Mouse (Mus musculus) MEL (cell line): ENCODE measurements at regions not wholly inside any gene's neighbourhood (a gene's known extent, or its start where the extent isn't known, plus 50 kb on each side); places are given as distances from the start of the nearest gene placed in this dataset.

ENCODE experiments used
- DNase-seq: peaks from one replicate; pipeline ENCODE4 v3.0.0; 2011; ENCODE audit warnings: low read depth, low spot score
- H3K27ac ChIP-seq: 2 replicates; pipeline ENCODE4 v1.5.1; 2012; ENCODE audit warnings: low read depth, mild to moderate bottlenecking, control low read depth, low read length, moderate library complexity; ENCODE audit not compliant: control insufficient read depth
- H3K27me3 ChIP-seq, 2 experiments: fragments of 150-350 bp in 1 of 2; sonication (generic) in 1 of 2; 2 replicates each; pipeline ENCODE4 v1.6.1; 2012; ENCODE audit warnings: low read length in 2 of 2, mild to moderate bottlenecking in 2 of 2, improper control_type of control experiment in 1 of 2, moderate library complexity in 1 of 2; ENCODE audit not compliant: insufficient read depth in 2 of 2, control insufficient read depth in 1 of 2
- H3K36me3 ChIP-seq, 2 experiments: 2 replicates each; pipeline ENCODE4 v1.6.1; 2012 to 2014; ENCODE audit warnings: low read length in 2 of 2, improper control_type of control experiment in 1 of 2, inconsistent platforms in 1 of 2, mild to moderate bottlenecking in 1 of 2; ENCODE audit not compliant: insufficient read depth in 2 of 2, control insufficient read depth in 1 of 2
- H3K4me1 ChIP-seq, 2 experiments: fragments of 150-350 bp in 1 of 2; sonication (generic) in 1 of 2; 2 replicates each; pipeline ENCODE4 v1.6.1; 2012; ENCODE audit warnings: low read length in 2 of 2, improper control_type of control experiment in 1 of 2, mild to moderate bottlenecking in 1 of 2; ENCODE audit not compliant: insufficient read depth in 2 of 2, control insufficient read depth in 1 of 2
- H3K4me3 ChIP-seq, 2 experiments: fragments of 150-350 bp in 1 of 2; sonication (generic) in 1 of 2; 2 replicates each; pipeline ENCODE4 v1.5.1; 2012; ENCODE audit warnings: low read depth in 2 of 2, low read length in 2 of 2, mild to moderate bottlenecking in 2 of 2, moderate library complexity in 2 of 2, control low read depth in 1 of 2, improper control_type of control experiment in 1 of 2; ENCODE audit not compliant: control insufficient read depth in 1 of 2, insufficient read depth in 1 of 2
- H3K79me2 ChIP-seq: 2 replicates; pipeline ENCODE4 v1.6.1; 2012; ENCODE audit warnings: mild to moderate bottlenecking, low read length, moderate library complexity; ENCODE audit not compliant: control insufficient read depth, poor library complexity, insufficient read depth
- H3K9ac ChIP-seq: 2 replicates; pipeline ENCODE4 v1.6.1; 2012; ENCODE audit warnings: low read depth, mild to moderate bottlenecking, control low read depth, low read length, moderate library complexity; ENCODE audit not compliant: control insufficient read depth, poor library complexity, severe bottlenecking
- H3K9me3 ChIP-seq: fragments of 150-350 bp; sonication (generic); replicated peaks from 2 replicates; pipeline ENCODE4 v1.6.1; 2012; ENCODE audit warnings: mild to moderate bottlenecking, low read length, improper control_type of control experiment, moderate library complexity; ENCODE audit not compliant: insufficient read depth
- BHLHE40 ChIP-seq: IDR thresholded peaks from 2 replicates; pipeline ENCODE4 v1.6.1; 2012; ENCODE audit warnings: low read depth, mild to moderate bottlenecking, inconsistent platforms, low read length, improper control_type of control experiment, borderline replicate concordance
- CHD2 ChIP-seq: IDR thresholded peaks from 2 replicates; pipeline ENCODE4 v1.6.1; 2011; ENCODE audit warnings: low read length, improper control_type of control experiment
- EP300 ChIP-seq, 2 experiments: IDR thresholded peaks; 2 replicates each; pipeline ENCODE4 v1.6.1; 2011; ENCODE audit warnings: improper control_type of control experiment in 2 of 2, low read length in 2 of 2, low read depth in 1 of 2, mild to moderate bottlenecking in 1 of 2
- ETS1 ChIP-seq: IDR thresholded peaks from 2 replicates; pipeline ENCODE4 v1.6.1; 2012; ENCODE audit warnings: low read depth, mild to moderate bottlenecking, inconsistent platforms, low read length, improper control_type of control experiment, moderate library complexity
- GATA1 ChIP-seq: IDR thresholded peaks from 2 replicates; pipeline ENCODE4 v1.6.1; 2011; ENCODE audit warnings: low read depth, low read length, improper control_type of control experiment
- HCFC1 ChIP-seq: IDR thresholded peaks from 2 replicates; pipeline ENCODE4 v1.6.1; 2012; ENCODE audit warnings: low read depth, mild to moderate bottlenecking, inconsistent platforms, low read length, improper control_type of control experiment, moderate library complexity
- KAT2A ChIP-seq: conservative IDR thresholded peaks from 2 replicates; pipeline ENCODE4 v1.6.1; 2012; ENCODE audit warnings: low read depth, low read length, improper control_type of control experiment, inconsistent platforms
- MAFK ChIP-seq: IDR thresholded peaks from 2 replicates; pipeline ENCODE4 v1.6.1; 2011; ENCODE audit warnings: low read depth, mild to moderate bottlenecking, low read length, improper control_type of control experiment, borderline replicate concordance
- MEF2A ChIP-seq: IDR thresholded peaks from 2 replicates; pipeline ENCODE4 v1.6.1; 2014; ENCODE audit warnings: low read depth, mild to moderate bottlenecking, inconsistent platforms, low read length, improper control_type of control experiment; ENCODE audit not compliant: poor library complexity, insufficient replicate concordance, severe bottlenecking; ENCODE audit errors: extremely low read depth
- MYB ChIP-seq: IDR thresholded peaks from 2 replicates; pipeline ENCODE4 v1.6.1; 2011; ENCODE audit warnings: mild to moderate bottlenecking, low read depth, low read length, improper control_type of control experiment
- NELFE ChIP-seq: IDR thresholded peaks from 2 replicates; pipeline ENCODE4 v1.6.1; 2011; ENCODE audit warnings: low read depth, low read length, improper control_type of control experiment
- POLR2AphosphoS5 ChIP-seq: IDR thresholded peaks from 2 replicates; pipeline ENCODE4 v1.6.1; 2012; ENCODE audit warnings: low read depth, borderline replicate concordance, mild to moderate bottlenecking, inconsistent platforms, low read length, moderate library complexity, mixed read lengths
- RCOR1 ChIP-seq: IDR thresholded peaks from 2 replicates; pipeline ENCODE4 v1.6.1; 2012; ENCODE audit warnings: low read depth, mild to moderate bottlenecking, inconsistent platforms, low read length, improper control_type of control experiment
- SMC3 ChIP-seq: IDR thresholded peaks from 2 replicates; pipeline ENCODE4 v1.6.1; 2011; ENCODE audit warnings: low read depth, low read length, improper control_type of control experiment
- TAL1 ChIP-seq: IDR thresholded peaks from 2 replicates; pipeline ENCODE4 v1.6.1; 2012; ENCODE audit warnings: mild to moderate bottlenecking, inconsistent platforms, low read length, moderate library complexity, mixed read lengths
- TCF12 ChIP-seq: IDR thresholded peaks from 2 replicates; pipeline ENCODE4 v1.6.1; 2014; ENCODE audit warnings: low read depth, mild to moderate bottlenecking, inconsistent platforms, low read length, improper control_type of control experiment, moderate library complexity
- ZMIZ1 ChIP-seq: IDR thresholded peaks from 2 replicates; pipeline ENCODE4 v1.6.1; 2012; ENCODE audit warnings: low read depth, mild to moderate bottlenecking, inconsistent platforms, low read length, improper control_type of control experiment, moderate library complexity

GRCm38 (mm10) chr1:151086111-151086859 is 93.0 kb upstream of the Hmcn1 start:
- peak; percentile 59 for DNase-seq
- H3K4me3 ChIP-seq = peak overlapping the region; percentile 41 to 78
- H3K27me3 ChIP-seq = no peaks in the 10 kb centered on the region
- H3K9me3 ChIP-seq = no peaks in the 10 kb centered on the region
- H3K9ac ChIP-seq = peak overlapping the region; percentile 71
- no peaks in the 10 kb centered on the region; the same call in 1 of the 2 replicates for H3K79me2 ChIP-seq
- H3K36me3 ChIP-seq = peaks cover 0 to 27% of the 10 kb centered on the region in 2 experiments; a peak in 2 of 4 replicates
- H3K27ac ChIP-seq = peak overlapping the region; percentile 90
- no peak for TF ChIP-seq TAL1
- TF ChIP-seq MAFK = 0 out of 2 replicates have a peak, but pooled peaks have one; percentile 34
- no peak for TF ChIP-seq POLR2AphosphoS5
- peak; percentile 67 to 79 for TF ChIP-seq EP300 (IDR thresholded peaks at IDR 0.05; ENCODE audit: low read depth in 1 of 2, low read length in 2 of 2)
- TF ChIP-seq KAT2A = 0 out of 2 replicates have a peak, but pooled peaks have one; percentile 26
- peak; percentile 71 for TF ChIP-seq MYB
- TF ChIP-seq CHD2 = peak; percentile 43; the same call in 1 of the 2 replicates
- TF ChIP-seq RCOR1 = peak; percentile 45; the same call in 1 of the 2 replicates
- TF ChIP-seq HCFC1 = peak; percentile 36; the same call in 1 of the 2 replicates
- peak; percentile 15; the same call in 1 of the 2 replicates for TF ChIP-seq NELFE
- TF ChIP-seq GATA1 = peak; percentile 52
- 0 out of 2 replicates have a peak, but pooled peaks have one; percentile 20 for TF ChIP-seq BHLHE40
- no peak for TF ChIP-seq MEF2A
- peak; percentile 62 for TF ChIP-seq ETS1
- peak; percentile 70 for TF ChIP-seq TCF12
- peaks cover 14 to 27% of the 10 kb centered on the region in 2 experiments for H3K4me1 ChIP-seq

DNA sequence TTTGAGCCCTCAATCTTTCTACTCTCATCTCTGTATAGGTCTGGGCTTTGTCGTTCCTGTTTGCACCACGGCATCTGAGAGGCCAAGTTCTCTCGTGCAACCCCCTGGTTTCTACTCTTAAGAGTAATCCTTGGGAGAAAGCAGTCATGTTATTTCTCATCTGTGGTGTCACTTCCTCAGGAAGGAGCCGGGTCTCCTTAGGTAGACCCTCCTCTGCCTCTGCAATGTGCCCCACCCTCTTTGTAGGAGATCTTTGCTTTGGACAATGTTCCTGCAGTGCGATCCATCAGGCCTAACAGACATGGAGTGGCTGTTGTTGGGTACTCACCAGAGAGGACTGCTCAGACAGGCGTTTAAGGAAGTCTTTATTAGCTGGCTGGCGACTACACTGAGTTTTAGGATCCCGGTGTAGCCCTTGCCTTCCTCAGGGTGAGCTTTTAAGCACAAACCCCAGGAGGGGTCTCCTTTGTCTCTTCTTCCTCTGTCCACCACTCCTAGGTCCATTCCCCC is 94.0 kb upstream of the Hmcn1 start:
- Histone ChIP-seq H3K27ac (peak overlapping the region; percentile 90), H3K9me3 (no peaks in the 10 kb centered on the region), H3K27me3 (no peaks in the 10 kb centered on the region), H3K9ac (peak overlapping the region; percentile 71), H3K4me1 (peaks cover 19 to 30% of the 10 kb centered on the region in 2 experiments)
- TF ChIP-seq SMC3 = no peak
- 0 out of 2 replicates have a peak, but pooled peaks have one; percentile 15 for TF ChIP-seq ZMIZ1
- TF ChIP-seq, all 39 proteins: peak for 1
- H3K79me2 ChIP-seq = no peaks in the 10 kb centered on the region; the same call in 1 of the 2 replicates
- H3K36me3 ChIP-seq = peaks cover 0 to 31% of the 10 kb centered on the region in 2 experiments; a peak in 2 of 4 replicates
- DNase-seq = peak; percentile 62
- H3K4me3 ChIP-seq = peak overlapping the region; percentile 41 to 78
